In the genomic region with DNA sequence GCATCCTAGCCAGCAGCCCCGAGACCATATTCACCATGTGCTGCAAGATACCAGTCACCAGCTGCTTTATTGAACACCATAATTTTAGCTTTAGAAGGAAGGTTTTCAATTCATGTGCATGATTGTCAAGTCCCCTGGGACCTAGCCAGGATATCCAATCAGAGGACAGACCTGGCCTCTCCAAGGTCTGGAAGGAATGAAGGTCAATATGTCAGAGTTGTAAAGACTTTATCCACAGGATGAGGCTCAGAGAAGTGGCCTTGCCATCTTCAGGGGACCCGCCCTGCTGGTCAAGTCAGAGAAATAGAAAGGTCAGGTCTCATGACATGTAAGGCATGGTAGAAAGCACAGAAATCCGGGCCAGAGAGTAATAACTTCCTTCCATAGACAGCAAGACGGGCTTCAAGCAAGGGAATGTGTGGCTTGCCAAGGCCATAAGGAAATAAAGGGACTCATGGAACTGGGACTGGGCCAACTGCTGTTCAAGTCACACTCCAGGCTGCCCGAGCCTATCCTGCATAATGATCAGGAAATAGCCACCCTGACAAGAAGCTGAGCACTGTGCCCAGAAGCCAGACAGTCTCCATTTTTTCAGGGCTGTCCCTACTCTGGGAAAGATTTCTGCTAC, we compare ENCODE assay signal across 16 mouse cellular contexts. TPM values are rescaled to one million over a fixed set of nuclear protein-coding genes. Genes with fewer than 3 reads are reported as not detected.
DNase-seq lines count a peak whose midpoint lies in the region; ATAC-seq and TF ChIP-seq lines count a peak whose summit lies in the region.
"Had no signal": no experiment of that assay in that cellular context is flagged by ENCODE, and none has a peak within 500 bp of the region (broad histone marks: within the 10 kb centered on the region; RNA-seq: fewer than 3 reads in every experiment).

No protein-coding gene starts in this region.

- H3K4me2 ChIP-seq in forebrain, embryonic 14.5 days (ENCODE audit: low read length), result no peak overlapping the region
- no peak overlapping the region for H3K4me2 ChIP-seq in forebrain, embryonic 11.5 days (ENCODE audit: low read depth, low read length, severe bottlenecking)
- no peak overlapping the region for H3K4me2 ChIP-seq in lung, embryonic 14.5 days
- H3K4me2 ChIP-seq: embryonic facial prominence, embryonic 12.5 days; liver, embryonic 13.5 days had no signal

- ATAC-seq in forebrain, embryonic 14.5 days, result no peak
- ATAC-seq in forebrain, embryonic 11.5 days (replicated peaks; ENCODE audit: low FRiP score), result no peak
- peak; percentile 36 for ATAC-seq in lung, embryonic 14.5 days (ENCODE audit: insufficient read depth)

- WGBS in forebrain, embryonic 14.5 days, result 73% methylated on average over 5 of the region's 5 CpGs
- 80% methylated on average over 5 of the region's 5 CpGs for WGBS in forebrain, embryonic 11.5 days
- 57% methylated on average over 5 of the region's 5 CpGs for WGBS in lung, embryonic 14.5 days
- WGBS in embryonic facial prominence, embryonic 10.5 days, result 83% methylated on average over 5 of the region's 5 CpGs

- H3K4me1 ChIP-seq in forebrain, embryonic 14.5 days (ENCODE audit: control insufficient read depth, insufficient read depth, low read length), result peaks cover 9% of the 10 kb centered on the region; the same call in 1 of the 2 replicates
- no peaks in the 10 kb centered on the region for H3K4me1 ChIP-seq in forebrain, embryonic 11.5 days (replicated peaks; ENCODE audit: control insufficient read depth, insufficient read depth, low read length)
- H3K4me1 ChIP-seq in lung, embryonic 14.5 days (ENCODE audit: insufficient read depth), result no peaks in the 10 kb centered on the region
- no peaks in the 10 kb centered on the region for H3K4me1 ChIP-seq in embryonic facial prominence, embryonic 10.5 days
- H3K4me1 ChIP-seq: embryonic facial prominence, embryonic 12.5 days; forebrain, embryonic 10.5 days had no signal

- peak; percentile 10 for DNase-seq in forebrain, embryonic 14.5 days (ENCODE audit: low spot score)
- DNase-seq in forebrain, embryonic 11.5 days (ENCODE audit: low spot score), result no peak
- DNase-seq in lung, embryonic 14.5 days, result peak; percentile 57
- DNase-seq in lung, postnatal 10 days, result no peak
- DNase-seq in adrenal gland, postnatal 10 days, result peak; percentile 54
- peak; percentile 65 for DNase-seq in kidney, postnatal 10 days
- DNase-seq in embryonic facial prominence, embryonic 10.5 days (ENCODE audit: low spot score), result no peak
- no peak for DNase-seq in gastrocnemius, adult 8-10 months (ENCODE audit: low spot score in 2 of 2)
- DNase-seq: heart, adult 2 months; heart, postnatal 4 days; liver, embryonic 13.5 days had no signal

- TF ChIP-seq CTCF in lung, embryonic 14.5 days (IDR thresholded peaks at IDR 0.05; ENCODE audit: low read depth), result 0 out of 2 replicates have a peak, but pooled peaks have one; percentile 6

- no peaks in the 10 kb centered on the region for H3K9me3 ChIP-seq in forebrain, embryonic 14.5 days (replicated peaks; ENCODE audit: control insufficient read depth, low read length)
- no peaks in the 10 kb centered on the region for H3K9me3 ChIP-seq in forebrain, embryonic 11.5 days (ENCODE audit: control insufficient read depth, low read length)
- H3K9me3 ChIP-seq in lung, embryonic 14.5 days (ENCODE audit: low read depth, low read length), result no peaks in the 10 kb centered on the region
- H3K9me3 ChIP-seq in embryonic facial prominence, embryonic 10.5 days, result no peaks in the 10 kb centered on the region
- H3K9me3 ChIP-seq: embryonic facial prominence, embryonic 12.5 days; forebrain, embryonic 10.5 days; liver, embryonic 13.5 days; megakaryocyte, embryonic 14.5 days had no signal

- H3K4me3 ChIP-seq in forebrain, embryonic 14.5 days (ENCODE audit: low read depth, low read length), result no peak overlapping the region
- no peak overlapping the region for H3K4me3 ChIP-seq in forebrain, embryonic 11.5 days (ENCODE audit: low read depth, low read length)
- no peak overlapping the region for H3K4me3 ChIP-seq in lung, embryonic 14.5 days (ENCODE audit: low read depth, low read length)
- H3K4me3 ChIP-seq in embryonic facial prominence, embryonic 10.5 days, result no peak overlapping the region
- H3K4me3 ChIP-seq: embryonic facial prominence, embryonic 12.5 days; forebrain, embryonic 10.5 days; heart, adult 2 months; layer of hippocampus, adult 2 months; liver, embryonic 13.5 days; megakaryocyte, embryonic 14.5 days; myocyte had no signal

- no peak overlapping the region for H3K27ac ChIP-seq in forebrain, embryonic 14.5 days (ENCODE audit: low read depth, low read length)
- no peak overlapping the region for H3K27ac ChIP-seq in forebrain, embryonic 11.5 days (ENCODE audit: low read depth, low read length)
- H3K27ac ChIP-seq in lung, embryonic 14.5 days (ENCODE audit: low read depth), result no peak overlapping the region
- H3K27ac ChIP-seq in embryonic facial prominence, embryonic 10.5 days (replicated peaks), result no peak overlapping the region
- H3K27ac ChIP-seq: embryonic facial prominence, embryonic 12.5 days; forebrain, embryonic 10.5 days; heart, adult 2 months; layer of hippocampus, adult 2 months; liver, embryonic 13.5 days had no signal

- no peaks in the 10 kb centered on the region for H3K27me3 ChIP-seq in forebrain, embryonic 14.5 days (replicated peaks; ENCODE audit: control insufficient read depth, insufficient read depth, low read length)
- no peaks in the 10 kb centered on the region for H3K27me3 ChIP-seq in forebrain, embryonic 11.5 days (ENCODE audit: control insufficient read depth, insufficient read depth, low read length)
- H3K27me3 ChIP-seq in lung, embryonic 14.5 days (ENCODE audit: insufficient read depth, low read length), result no peaks in the 10 kb centered on the region
- H3K27me3 ChIP-seq in embryonic facial prominence, embryonic 10.5 days (replicated peaks; ENCODE audit: low read depth, poor library complexity, severe bottlenecking), result no peaks in the 10 kb centered on the region
- H3K27me3 ChIP-seq: embryonic facial prominence, embryonic 12.5 days; liver, embryonic 13.5 days; megakaryocyte, embryonic 14.5 days had no signal

- peaks cover 25% of the 10 kb centered on the region; the same call in 1 of the 2 replicates for H3K36me3 ChIP-seq in forebrain, embryonic 14.5 days (ENCODE audit: control insufficient read depth, insufficient read depth, low read length)
- no peaks in the 10 kb centered on the region; the same call in 1 of the 2 replicates for H3K36me3 ChIP-seq in forebrain, embryonic 11.5 days (ENCODE audit: control insufficient read depth, insufficient read depth, low read length)
- peaks cover 51% of the 10 kb centered on the region for H3K36me3 ChIP-seq in lung, embryonic 14.5 days (ENCODE audit: insufficient read depth)
- peaks cover 96% of the 10 kb centered on the region for H3K36me3 ChIP-seq in embryonic facial prominence, embryonic 10.5 days (replicated peaks)

- no peak overlapping the region for H3K9ac ChIP-seq in forebrain, embryonic 14.5 days (ENCODE audit: low read length)
- H3K9ac ChIP-seq in forebrain, embryonic 11.5 days (ENCODE audit: low read length), result no peak overlapping the region
- H3K9ac ChIP-seq in lung, embryonic 14.5 days, result no peak overlapping the region
- H3K9ac ChIP-seq: embryonic facial prominence, embryonic 12.5 days; liver, embryonic 13.5 days had no signal

RNA-seq across cellular contexts. Expression of gene Ada, which starts 23.2 kb away (rescaled TPM):
- 4.5 and 5.5 TPM in 2 replicates for polyA plus RNA-seq in forebrain, embryonic 14.5 days (2014; fragmentation: Nextera tagmentation; extraction: Ambion mirVana)
- 8.1 and 10.1 TPM in 2 replicates for polyA plus RNA-seq in forebrain, embryonic 11.5 days (2014; fragmentation: Nextera tagmentation; extraction: Ambion mirVana)
- polyA plus RNA-seq in lung, embryonic 14.5 days (2014; fragmentation: Nextera tagmentation; extraction: Ambion mirVana), result 9.5 and 9.9 TPM in 2 replicates
- total RNA-seq in adrenal gland, postnatal 10 days (2021), result 1 to 10 TPM; 3.8 to 4.0 TPM
- polyA plus RNA-seq in embryonic facial prominence, embryonic 10.5 days (2016; fragmentation: Nextera tagmentation; extraction: Ambion mirVana), result 9.7 and 11.1 TPM in 2 replicates
- 1 to 10 TPM in 1 of 4 experiments, under 1 TPM in 2, not detected in 1; 0.34 to 1.2 (median 0.62) TPM for total RNA-seq in gastrocnemius, adult 8-10 months (2022)

Comparison
In these comparisons a context has a peak if more than half of its experiments do, and no peak if none do; other contexts are left out.
1. DNase-seq: peak in forebrain, embryonic 14.5 days (single experiment), lung, embryonic 14.5 days (single experiment), adrenal gland, postnatal 10 days (single experiment) and kidney, postnatal 10 days (single experiment); none in forebrain, embryonic 11.5 days (single experiment), lung, postnatal 10 days (single experiment), embryonic facial prominence, embryonic 10.5 days (single experiment) and gastrocnemius, adult 8-10 months (0 of 2).